Mouse (Mus musculus) kidney, postnatal 14 days (tissue): ENCODE results near the gene Olfr490.

ENCODE experiments used
- DNase-seq: peaks from one replicate; pipeline ENCODE4 v3.0.0; 2022; ENCODE audit warnings: mixed read lengths

The Olfr490 gene

GRCm38 (mm10) chr7:108288834-108289233 lies at the start of gene Olfr490:
Olfr490 (minus strand) TSS chr7:108288934.
- DNase-seq = no peak

GRCm38 (mm10) chr7:108323574-108323973 lies 34.8 kb upstream of the Olfr490 start, which contains the start of gene Olfr492:
Olfr492 (minus strand) TSS chr7:108323674.
- DNase-seq = no peak

GRCm38 (mm10) chr7:108313151-108313550 lies 24.4 kb upstream of the Olfr490 start, which contains the start of gene Olfr491:
Olfr491 (plus strand) TSS chr7:108313451.
- DNase-seq = no peak

GRCm38 (mm10) chr7:108258247-108258646 lies 30.5 kb downstream of the Olfr490 start, which contains the start of gene Olfr488:
Olfr488 (minus strand) TSS chr7:108258347.
- no peak for DNase-seq
